Mouse (Mus musculus): ENCODE data around the gene H2-Q10.

DNA sequence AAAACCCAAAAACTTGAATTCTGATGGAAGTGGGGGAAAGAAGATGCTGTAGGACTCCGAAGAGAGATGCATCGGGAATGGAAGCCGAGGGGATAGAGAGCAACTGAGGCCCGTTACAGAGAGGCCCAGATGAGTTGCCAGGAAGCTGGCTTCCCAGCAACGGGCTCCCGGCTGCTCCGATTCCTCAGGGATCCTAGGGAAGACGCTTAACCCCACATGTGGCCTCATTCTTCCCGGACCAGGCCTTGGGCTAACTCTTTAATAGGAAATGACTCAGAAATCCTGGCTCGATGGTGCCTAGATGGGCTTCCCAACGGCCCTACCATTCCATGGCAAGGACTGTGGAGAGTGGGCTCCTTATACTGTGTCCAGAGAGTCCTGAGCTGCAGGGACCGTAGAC is 47.6 kb downstream of the H2-Q10 start:
- TF ChIP-seq POLR2A (IDR thresholded peaks at IDR 0.05; ENCODE audit: insufficient read depth, low read depth, low read length) (no peak), CTCF (IDR thresholded peaks at IDR 0.05) (no peak)

Data from heart, adult 2 months (tissue).